In genomic region chr5:103855483-103856211, GRCm38 (mm10) we compare ENCODE assay signal across 9 mouse cellular contexts. TPM values are rescaled to one million over a fixed set of nuclear protein-coding genes. Genes with fewer than 3 reads are reported as not detected.
DNase-seq lines count a peak whose midpoint lies in the region; ATAC-seq and TF ChIP-seq lines count a peak whose summit lies in the region.
"Had no signal": no experiment of that assay in that cellular context is flagged by ENCODE, and none has a peak within 500 bp of the region (broad histone marks: within the 10 kb centered on the region; RNA-seq: fewer than 3 reads in every experiment).

No protein-coding gene starts in this region.

- H3K4me2 ChIP-seq in limb, embryonic 11.5 days (ENCODE audit: low read depth, severe bottlenecking), result no peak overlapping the region
- no peak overlapping the region for H3K4me2 ChIP-seq in limb, embryonic 13.5 days (replicated peaks)
- no peak overlapping the region for H3K4me2 ChIP-seq in myocyte (ENCODE audit: low read depth)
- H3K4me2 ChIP-seq: limb, embryonic 15.5 days had no signal

- ATAC-seq in limb, embryonic 11.5 days (ENCODE audit: insufficient number of reproducible peaks, low FRiP score, low TSS enrichment, low read depth), result peak; percentile 39; the same call in 1 of the 2 replicates
- peak; percentile 55 for ATAC-seq in erythroid progenitor cell, adult 5-6 weeks (replicated peaks; ENCODE audit: low FRiP score, poor library complexity, severe bottlenecking)
- peak; percentile 30 for ATAC-seq in limb, embryonic 13.5 days (ENCODE audit: low FRiP score, low read depth)

- H3K27ac ChIP-seq in limb, embryonic 11.5 days (replicated peaks; ENCODE audit: low read depth, low read length), result no peak overlapping the region
- no peak overlapping the region for H3K27ac ChIP-seq in limb, embryonic 10.5 days
- H3K27ac ChIP-seq in limb, embryonic 13.5 days, result no peak overlapping the region
- H3K27ac ChIP-seq: limb, embryonic 15.5 days had no signal

- H3K9ac ChIP-seq in limb, embryonic 11.5 days (ENCODE audit: low read length), result no peak overlapping the region
- H3K9ac ChIP-seq in limb, embryonic 13.5 days, result no peak overlapping the region
- H3K9ac ChIP-seq: limb, embryonic 15.5 days had no signal

- H3K4me3 ChIP-seq in limb, embryonic 11.5 days (ENCODE audit: low read depth, low read length), result no peak overlapping the region
- H3K4me3 ChIP-seq in limb, embryonic 10.5 days, result no peak overlapping the region
- no peak overlapping the region for H3K4me3 ChIP-seq in limb, embryonic 13.5 days
- no peak overlapping the region for H3K4me3 ChIP-seq in myocyte
- H3K4me3 ChIP-seq: limb, embryonic 15.5 days had no signal

- no peaks in the 10 kb centered on the region for H3K9me3 ChIP-seq in limb, embryonic 11.5 days (ENCODE audit: control insufficient read depth, low read length)
- H3K9me3 ChIP-seq in limb, embryonic 10.5 days (replicated peaks), result no peaks in the 10 kb centered on the region
- H3K9me3 ChIP-seq in limb, embryonic 13.5 days, result no peaks in the 10 kb centered on the region
- H3K9me3 ChIP-seq: limb, embryonic 15.5 days had no signal

- no peak overlapping the region for H3ac ChIP-seq in myocyte (ENCODE audit: control insufficient read depth, insufficient read length)

- no peaks in the 10 kb centered on the region; the same call in 1 of the 2 replicates for H3K36me3 ChIP-seq in limb, embryonic 11.5 days (ENCODE audit: control insufficient read depth, insufficient read depth, low read length)
- H3K36me3 ChIP-seq in limb, embryonic 10.5 days, result peaks cover 12% of the 10 kb centered on the region
- H3K36me3 ChIP-seq in limb, embryonic 13.5 days, result peaks cover 18% of the 10 kb centered on the region
- peaks cover 17% of the 10 kb centered on the region for H3K36me3 ChIP-seq in myocyte (ENCODE audit: control insufficient read depth, insufficient read depth)

- no peak for TF ChIP-seq POLR2A in myocyte (IDR thresholded peaks at IDR 0.05; ENCODE audit: insufficient read length, low read depth)

- no peaks in the 10 kb centered on the region for H3K27me3 ChIP-seq in limb, embryonic 11.5 days (ENCODE audit: control insufficient read depth, insufficient read depth, low read length)
- no peaks in the 10 kb centered on the region for H3K27me3 ChIP-seq in limb, embryonic 10.5 days (ENCODE audit: low read depth, poor library complexity, severe bottlenecking)
- no peaks in the 10 kb centered on the region for H3K27me3 ChIP-seq in limb, embryonic 13.5 days
- H3K27me3 ChIP-seq in myocyte (ENCODE audit: control insufficient read depth, insufficient read depth, insufficient read length), result no peaks in the 10 kb centered on the region
- H3K27me3 ChIP-seq: limb, embryonic 15.5 days; Patski had no signal

- no peak for DNase-seq in limb, embryonic 11.5 days (ENCODE audit: low spot score)
- no peak for DNase-seq in limb, embryonic 10.5 days (ENCODE audit: low spot score)
- no peak for DNase-seq in cerebellum, postnatal 14 days
- no peak for DNase-seq in gastrocnemius, adult 8-10 months (ENCODE audit: low spot score in 2 of 2)

- H3K79me2 ChIP-seq in myocyte (ENCODE audit: control insufficient read depth, insufficient read depth), result no peaks in the 10 kb centered on the region

- H3K4me1 ChIP-seq in limb, embryonic 11.5 days (ENCODE audit: control insufficient read depth, insufficient read depth, low read length), result no peaks in the 10 kb centered on the region
- no peaks in the 10 kb centered on the region for H3K4me1 ChIP-seq in limb, embryonic 10.5 days
- peaks cover 8% of the 10 kb centered on the region; the same call in 1 of the 2 replicates for H3K4me1 ChIP-seq in limb, embryonic 13.5 days

- 82% methylated on average over 14 of the region's 14 CpGs for WGBS in limb, embryonic 11.5 days
- 80% methylated on average over 14 of the region's 14 CpGs for WGBS in limb, embryonic 10.5 days
- WGBS in limb, embryonic 13.5 days, result 78% methylated on average over 14 of the region's 14 CpGs

TF ChIP-seq in myocyte, 11 proteins besides CTCF, POLR2A, EP300 and RAD21:
- TF ChIP-seq POLR2AphosphoS2 (IDR thresholded peaks at IDR 0.05; ENCODE audit: insufficient read length, low read depth) (peak; percentile 37), TCF12 (IDR thresholded peaks at IDR 0.05; ENCODE audit: insufficient read depth, poor library complexity, severe bottlenecking) (no peak)

RNA-seq across cellular contexts. Expression of gene Klhl8, which starts 55.4 kb away (rescaled TPM):
- polyA plus RNA-seq in limb, embryonic 11.5 days (2014; fragmentation: Nextera tagmentation; extraction: Ambion mirVana), result 11.0 and 11.2 TPM in 2 replicates
- polyA plus RNA-seq in limb, embryonic 10.5 days (2016; fragmentation: Nextera tagmentation; extraction: Ambion mirVana), result 7.3 and 9.7 TPM in 2 replicates
- 0.42 TPM in 1 of 2 replicates, not detected in the other for total RNA-seq in erythroid progenitor cell, adult 5-6 weeks (2015; ENCODE audit: low replicate concordance)
- total RNA-seq in erythroid progenitor cell, adult 5-6 weeks (2017; ENCODE audit: low replicate concordance), result 0.53 TPM in 1 of 2 replicates, not detected in the other
- polyA plus RNA-seq in limb, embryonic 13.5 days (2015; fragmentation: Nextera tagmentation; extraction: Ambion mirVana), result 11.0 and 12.3 TPM in 2 replicates
- polyA plus RNA-seq in myocyte (2012; fragmentation: generic; extraction: Trizol), result 7.2 TPM
- total RNA-seq in gastrocnemius, adult 8-10 months (2022), result 10 to 100 TPM; 24.2 to 29.4 (median 27.6) TPM
